Comparison of ENCODE assay signal across 17 mouse cellular contexts in genomic region chr14:23594629-23595028, GRCm38 (mm10).
"Had no signal": no experiment of that assay in that cellular context is flagged by ENCODE, and none has a peak within 500 bp of the region (broad histone marks: within the 10 kb centered on the region; RNA-seq: fewer than 3 reads in every experiment).

No protein-coding gene starts in this region.

- H3K36me3 ChIP-seq: limb, embryonic 12.5 days; liver, embryonic 13.5 days; lung, embryonic 15.5 days; midbrain, embryonic 15.5 days; neural tube, embryonic 12.5 days had no signal

- H3K4me1 ChIP-seq: limb, embryonic 12.5 days; liver, embryonic 13.5 days; lung, embryonic 15.5 days; megakaryocyte, embryonic 14.5 days had no signal

- ATAC-seq: liver, postnatal 0 days; midbrain, embryonic 15.5 days had no signal

- H3K27ac ChIP-seq: kidney, postnatal 0 days; limb, embryonic 12.5 days; liver, embryonic 13.5 days; lung, embryonic 15.5 days; macrophage; midbrain, embryonic 15.5 days; neural tube, embryonic 12.5 days had no signal

- H3K27me3 ChIP-seq: limb, embryonic 12.5 days; liver, embryonic 13.5 days; lung, embryonic 15.5 days; megakaryocyte, embryonic 14.5 days; midbrain, embryonic 15.5 days; neural tube, embryonic 12.5 days had no signal

- DNase-seq: kidney, adult 11 months; kidney, adult 9 months; kidney, postnatal 4 days; liver; liver, embryonic 13.5 days; liver, postnatal 0 days; lung, postnatal 14 days; retina, postnatal 1 day; right cerebral cortex, postnatal 14 days had no signal

- H3K4me3 ChIP-seq: limb, embryonic 12.5 days; liver, embryonic 13.5 days; lung, embryonic 15.5 days; megakaryocyte, embryonic 14.5 days; midbrain, embryonic 15.5 days; neural tube, embryonic 12.5 days had no signal

- H3K9ac ChIP-seq: limb, embryonic 12.5 days; liver, embryonic 13.5 days; liver, postnatal 0 days; lung, embryonic 15.5 days; midbrain, embryonic 15.5 days; neural tube, embryonic 12.5 days had no signal

- H3K9me3 ChIP-seq: limb, embryonic 12.5 days; liver, embryonic 13.5 days; lung, embryonic 15.5 days; megakaryocyte, embryonic 14.5 days; midbrain, embryonic 15.5 days; neural tube, embryonic 12.5 days had no signal

- H3K4me2 ChIP-seq: limb, embryonic 12.5 days; liver, embryonic 13.5 days; lung, embryonic 15.5 days; midbrain, embryonic 11.5 days; midbrain, embryonic 15.5 days; neural tube, embryonic 12.5 days had no signal
